Mouse (Mus musculus): ENCODE measurements around the gene Foxp1. TPM values are rescaled to one million over a fixed set of nuclear protein-coding genes. Genes with fewer than 3 reads are reported as not detected.

The Foxp1 gene
- polyA plus RNA-seq, 1 experiment from 2014 or later = 18.9 TPM

DNA sequence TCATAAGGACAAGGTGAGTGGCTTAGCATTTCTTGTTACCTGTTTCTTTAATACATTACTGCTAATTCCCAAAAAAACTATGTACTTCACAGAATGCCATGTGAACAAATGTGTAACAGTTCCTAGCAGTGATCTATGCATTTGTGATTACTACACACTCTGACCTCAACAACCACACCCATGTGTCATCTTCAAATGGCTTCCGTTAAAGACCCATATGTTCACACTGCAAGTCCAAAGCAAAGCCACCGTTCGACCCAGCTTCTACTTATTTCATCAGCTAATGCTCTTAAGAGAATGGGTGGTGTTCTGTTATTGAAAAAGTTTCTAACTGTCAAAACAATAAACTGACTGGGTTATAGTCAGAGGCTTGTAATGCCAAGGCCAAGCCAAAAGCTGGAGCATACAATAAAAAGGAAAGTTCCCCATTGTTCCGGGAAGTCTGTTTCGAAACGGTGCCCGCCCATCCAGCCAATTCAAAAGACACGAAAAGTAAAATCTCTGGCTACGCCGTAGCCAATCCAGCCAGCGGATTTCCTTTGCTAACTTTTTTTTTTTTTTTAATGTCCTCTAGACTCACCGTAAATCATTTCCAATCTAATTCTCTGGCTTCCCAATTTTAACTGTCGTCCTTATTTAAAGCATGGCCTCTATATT, 187.2 kb downstream of the Foxp1 start:
- Histone ChIP-seq H3K27me3 (ENCODE audit: insufficient read depth, low read length) (no peaks in the 10 kb centered on the region), H3K4me2 (ENCODE audit: low read depth, low read length) (no peak overlapping the region), H3K36me3 (replicated peaks; ENCODE audit: insufficient read depth, low read length) (no peaks in the 10 kb centered on the region), H3K27ac (ENCODE audit: low read depth) (peak overlapping the region; percentile 50; the same call in 1 of the 2 replicates), H3K4me3 (ENCODE audit: low read depth, low read length) (no peak overlapping the region), H3K4me1 (ENCODE audit: insufficient read depth) (peaks cover 10% of the 10 kb centered on the region), H3K9ac (replicated peaks) (no peak overlapping the region), H3K9me3 (ENCODE audit: low read length) (no peaks in the 10 kb centered on the region)
- no peak for ATAC-seq
- no peak for DNase-seq
- 57% methylated on average over 13 of the region's 13 CpGs for WGBS (ENCODE audit: insufficient replicate concordance)
- TF ChIP-seq EP300 (IDR thresholded peaks at IDR 0.05; ENCODE audit: low read depth) (no peak), CTCF (IDR thresholded peaks at IDR 0.05; ENCODE audit: low read depth) (no peak)

DNA sequence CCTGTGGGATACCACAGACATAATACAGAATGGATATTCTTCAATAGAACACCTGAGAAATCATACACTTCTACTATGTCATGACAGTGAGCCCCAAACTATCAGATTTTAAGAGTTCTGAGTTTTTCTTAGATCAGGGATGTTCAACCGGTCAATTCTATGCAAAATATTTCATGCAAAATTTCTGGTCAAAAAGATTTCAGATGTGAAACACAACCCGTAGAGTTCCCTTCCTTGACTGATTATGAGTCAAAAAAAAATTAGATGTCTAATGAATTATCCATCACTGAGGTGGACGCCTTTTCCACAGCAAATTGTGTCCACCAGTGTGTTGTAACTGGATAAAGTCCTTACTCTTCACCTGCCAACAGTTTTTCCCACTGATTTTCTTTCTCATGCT, 188.3 kb downstream of the Foxp1 start:
- 80% methylated on average over 3 of the region's 3 CpGs for WGBS (ENCODE audit: insufficient replicate concordance)
- Histone ChIP-seq H3K27me3 (ENCODE audit: insufficient read depth, low read length) (no peaks in the 10 kb centered on the region), H3K27ac (ENCODE audit: low read depth) (peak overlapping the region; percentile 36; the same call in 1 of the 2 replicates), H3K36me3 (replicated peaks; ENCODE audit: insufficient read depth, low read length) (no peaks in the 10 kb centered on the region), H3K4me3 (ENCODE audit: low read depth, low read length) (no peak overlapping the region), H3K9me3 (ENCODE audit: low read length) (no peaks in the 10 kb centered on the region), H3K4me2 (ENCODE audit: low read depth, low read length) (no peak overlapping the region), H3K9ac (replicated peaks) (no peak overlapping the region), H3K4me1 (ENCODE audit: insufficient read depth) (peaks cover 9% of the 10 kb centered on the region)
- TF ChIP-seq CTCF (IDR thresholded peaks at IDR 0.05; ENCODE audit: low read depth) (no peak), EP300 (IDR thresholded peaks at IDR 0.05; ENCODE audit: low read depth) (no peak)
- DNase-seq (no peak), ATAC-seq (no peak)

DNA sequence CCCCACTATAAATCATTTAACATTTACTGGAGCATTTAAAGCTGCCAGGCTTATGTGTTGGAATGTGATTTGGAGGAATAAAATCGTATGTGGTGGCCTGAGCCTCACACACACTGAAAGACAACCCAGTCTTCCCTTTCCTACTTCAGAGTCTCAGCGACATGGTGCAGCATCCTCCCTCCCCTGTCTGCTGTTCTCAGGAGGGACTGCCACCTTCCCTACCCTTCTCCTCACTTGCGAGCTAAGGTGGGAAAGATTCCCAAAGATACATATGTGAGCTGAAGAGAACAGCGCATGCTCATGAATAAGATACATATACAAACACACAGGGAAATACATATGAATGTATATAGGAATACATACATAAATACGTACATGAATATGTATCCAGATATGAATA, 189.4 kb downstream of the Foxp1 start:
- DNase-seq (no peak), ATAC-seq (no peak)
- no peak overlapping the region for H3K4me2 ChIP-seq (ENCODE audit: low read depth, low read length)
- H3K9ac ChIP-seq (replicated peaks) = no peak overlapping the region
- no peak overlapping the region for H3K4me3 ChIP-seq (ENCODE audit: low read depth, low read length)
- 79% methylated on average over 5 of the region's 5 CpGs for WGBS (ENCODE audit: insufficient replicate concordance)
- H3K36me3 ChIP-seq (replicated peaks; ENCODE audit: insufficient read depth, low read length) = no peaks in the 10 kb centered on the region
- no peak overlapping the region for H3K27ac ChIP-seq (ENCODE audit: low read depth)
- no peaks in the 10 kb centered on the region for H3K27me3 ChIP-seq (ENCODE audit: insufficient read depth, low read length)
- peaks cover 13% of the 10 kb centered on the region for H3K4me1 ChIP-seq (ENCODE audit: insufficient read depth)
- TF ChIP-seq EP300 (IDR thresholded peaks at IDR 0.05; ENCODE audit: low read depth) (no peak), CTCF (IDR thresholded peaks at IDR 0.05; ENCODE audit: low read depth) (no peak)
- H3K9me3 ChIP-seq (ENCODE audit: low read length) = no peaks in the 10 kb centered on the region

GRCm38 (mm10) chr6:99330169-99330568, 192.4 kb downstream of the Foxp1 start:
- DNase-seq = no peak
- Histone ChIP-seq H3K27ac (ENCODE audit: low read depth) (no peak overlapping the region), H3K4me1 (ENCODE audit: insufficient read depth) (peaks cover 7% of the 10 kb centered on the region), H3K4me2 (ENCODE audit: low read depth, low read length) (no peak overlapping the region), H3K36me3 (replicated peaks; ENCODE audit: insufficient read depth, low read length) (no peaks in the 10 kb centered on the region), H3K27me3 (ENCODE audit: insufficient read depth, low read length) (no peaks in the 10 kb centered on the region), H3K9me3 (ENCODE audit: low read length) (no peaks in the 10 kb centered on the region), H3K4me3 (ENCODE audit: low read depth, low read length) (no peak overlapping the region), H3K9ac (replicated peaks) (no peak overlapping the region)
- ATAC-seq = no peak
- WGBS (ENCODE audit: insufficient replicate concordance) = 74% methylated on average over 4 of the region's 4 CpGs
- TF ChIP-seq CTCF (IDR thresholded peaks at IDR 0.05; ENCODE audit: low read depth) (no peak), EP300 (IDR thresholded peaks at IDR 0.05; ENCODE audit: low read depth) (no peak)

- H3K27ac ChIP-seq (ENCODE audit: low read depth) = no peak overlapping the region
Observed at GRCm38 (mm10) chr6:99328634-99329033, 193.9 kb downstream of the Foxp1 start.

GRCm38 (mm10) chr6:99328146-99328545, 194.4 kb downstream of the Foxp1 start:
- no peaks in the 10 kb centered on the region for H3K27me3 ChIP-seq (ENCODE audit: insufficient read depth, low read length)
- H3K27ac ChIP-seq (ENCODE audit: low read depth) = no peak overlapping the region
- H3K9me3 ChIP-seq (ENCODE audit: low read length) = no peaks in the 10 kb centered on the region
- H3K4me3 ChIP-seq (ENCODE audit: low read depth, low read length) = no peak overlapping the region
- H3K4me1 ChIP-seq (ENCODE audit: insufficient read depth) = peaks cover 7% of the 10 kb centered on the region
- H3K36me3 ChIP-seq (replicated peaks; ENCODE audit: insufficient read depth, low read length) = no peaks in the 10 kb centered on the region
- no peak for TF ChIP-seq EP300 (IDR thresholded peaks at IDR 0.05; ENCODE audit: low read depth)
- 78% methylated on average over 6 of the region's 6 CpGs for WGBS (ENCODE audit: insufficient replicate concordance)
- H3K4me2 ChIP-seq (ENCODE audit: low read depth, low read length) = no peak overlapping the region
- H3K9ac ChIP-seq (replicated peaks) = no peak overlapping the region
- DNase-seq = no peak
- no peak for ATAC-seq

More at GRCm38 (mm10) chr6:99328634-99329033, 193.9 kb downstream of the Foxp1 start:
- Histone ChIP-seq H3K27me3 (ENCODE audit: insufficient read depth, low read length) (no peaks in the 10 kb centered on the region), H3K9me3 (ENCODE audit: low read length) (no peaks in the 10 kb centered on the region), H3K4me3 (ENCODE audit: low read depth, low read length) (no peak overlapping the region), H3K4me2 (ENCODE audit: low read depth, low read length) (no peak overlapping the region), H3K9ac (replicated peaks) (no peak overlapping the region), H3K4me1 (ENCODE audit: insufficient read depth) (peaks cover 7% of the 10 kb centered on the region), H3K36me3 (replicated peaks; ENCODE audit: insufficient read depth, low read length) (no peaks in the 10 kb centered on the region)
- no peak for DNase-seq
- ATAC-seq = no peak
- WGBS (ENCODE audit: insufficient replicate concordance) = 42% methylated on average over 2 of the region's 2 CpGs
- TF ChIP-seq CTCF (IDR thresholded peaks at IDR 0.05; ENCODE audit: low read depth) (no peak), EP300 (IDR thresholded peaks at IDR 0.05; ENCODE audit: low read depth) (no peak)
